Mouse (Mus musculus) heart, adult 11 months (tissue): ENCODE measurements around the gene Bsdc1.

Experiments
- DNase-seq: peaks from one replicate; pipeline ENCODE4 v3.0.0; 2022

Gene Bsdc1

DNA sequence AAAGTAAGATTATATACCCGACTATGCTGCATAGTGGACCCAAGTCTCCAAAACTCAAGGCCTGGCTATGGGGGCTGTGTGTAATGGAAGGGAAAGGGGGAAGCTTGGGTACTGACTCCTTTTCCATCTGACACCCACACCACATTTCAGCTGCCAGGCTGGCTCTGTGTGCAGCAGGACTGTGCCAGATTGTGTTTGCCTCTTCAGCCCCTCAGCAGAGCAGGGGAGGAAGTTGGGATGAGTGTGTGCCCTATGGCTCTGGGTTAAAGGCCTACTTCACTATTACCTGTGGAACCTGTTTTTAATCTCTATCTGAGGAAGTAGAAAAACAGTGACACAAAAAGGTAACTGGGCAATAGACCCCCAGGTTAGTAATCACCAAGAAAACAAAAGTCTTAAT, 19.7 kb downstream of the Bsdc1 start:
- DNase-seq = no peak

- peak; percentile 92 for DNase-seq
Observed at GRCm38 (mm10) chr4:129490972-129491880, 29.8 kb downstream of the Bsdc1 start, which contains the start of the genes Tssk3 and Fam229a. Tssk3 (minus strand) TSS chr4:129491022. Fam229a (plus strand) TSS chr4:129491190.

DNA sequence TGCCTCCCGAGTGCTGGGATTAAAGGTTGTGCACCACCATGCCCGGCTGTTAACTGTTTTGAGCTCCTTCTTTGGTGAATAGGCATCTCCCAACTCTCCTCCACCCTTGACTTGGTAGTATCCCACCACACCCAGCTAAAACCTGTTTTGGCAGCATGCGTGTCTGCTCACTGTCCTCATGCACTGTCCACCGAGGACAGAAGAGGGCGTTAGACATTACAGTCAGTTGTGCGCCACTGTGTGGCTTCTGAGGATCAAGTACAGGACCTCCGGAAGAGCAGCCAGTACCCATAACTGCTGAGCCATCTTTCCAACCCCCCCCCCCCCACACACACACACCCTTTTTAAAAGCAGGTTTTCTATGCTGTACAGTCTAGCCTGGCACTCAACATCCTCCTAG, 33.3 kb downstream of the Bsdc1 start:
- peak; percentile 88 for DNase-seq

DNA sequence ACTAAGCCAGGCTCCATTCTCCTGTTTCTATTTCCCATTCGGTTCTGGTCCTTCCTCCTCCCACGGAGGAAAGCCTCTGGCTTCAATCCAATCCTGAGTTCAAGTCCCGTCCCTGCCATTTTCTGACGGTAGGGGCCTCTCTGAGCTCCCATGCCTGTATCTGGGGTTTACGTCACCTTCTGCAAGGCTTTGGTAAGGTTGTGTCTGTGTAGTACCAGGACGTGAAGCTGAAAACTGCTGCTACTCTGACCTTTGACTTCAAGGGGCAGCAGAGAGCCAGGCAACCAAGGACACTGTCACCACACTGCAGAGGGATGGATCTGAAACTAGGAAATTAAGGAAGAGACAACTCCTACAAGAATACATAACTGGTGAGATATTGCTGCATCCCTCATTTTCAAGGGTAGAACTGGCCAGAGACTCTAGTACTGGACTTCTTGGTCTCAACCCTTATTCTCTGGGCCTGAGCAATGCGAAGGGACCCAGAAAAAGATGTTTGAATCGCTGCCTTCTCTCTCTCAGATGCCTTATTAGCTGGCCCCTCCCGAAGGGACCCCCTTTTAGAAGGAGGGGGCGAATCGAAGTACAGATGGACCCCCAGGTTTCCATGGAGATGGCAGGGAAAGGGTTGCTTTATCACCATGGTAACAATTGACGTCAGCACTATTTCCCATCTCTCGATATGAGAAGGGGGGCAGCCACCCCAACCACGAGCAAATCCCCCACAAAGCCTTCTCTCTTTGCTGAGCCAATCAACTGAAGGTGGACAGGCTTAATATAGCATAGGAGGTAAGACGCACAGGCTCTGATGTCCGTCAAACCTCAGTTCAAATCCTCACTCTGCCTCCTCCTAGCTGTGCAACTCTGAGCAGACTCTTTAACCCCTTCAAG, 34.5 kb downstream of the Bsdc1 start:
- peak; percentile 94 for DNase-seq

GRCm38 (mm10) chr4:129496631-129497030, 35.2 kb downstream of the Bsdc1 start:
- DNase-seq = peak; percentile 98

GRCm38 (mm10) chr4:129498941-129499340, 37.6 kb downstream of the Bsdc1 start:
- peak; percentile 92 for DNase-seq

GRCm38 (mm10) chr4:129500017-129500416, 38.6 kb downstream of the Bsdc1 start:
- peak; percentile 90 for DNase-seq

DNA sequence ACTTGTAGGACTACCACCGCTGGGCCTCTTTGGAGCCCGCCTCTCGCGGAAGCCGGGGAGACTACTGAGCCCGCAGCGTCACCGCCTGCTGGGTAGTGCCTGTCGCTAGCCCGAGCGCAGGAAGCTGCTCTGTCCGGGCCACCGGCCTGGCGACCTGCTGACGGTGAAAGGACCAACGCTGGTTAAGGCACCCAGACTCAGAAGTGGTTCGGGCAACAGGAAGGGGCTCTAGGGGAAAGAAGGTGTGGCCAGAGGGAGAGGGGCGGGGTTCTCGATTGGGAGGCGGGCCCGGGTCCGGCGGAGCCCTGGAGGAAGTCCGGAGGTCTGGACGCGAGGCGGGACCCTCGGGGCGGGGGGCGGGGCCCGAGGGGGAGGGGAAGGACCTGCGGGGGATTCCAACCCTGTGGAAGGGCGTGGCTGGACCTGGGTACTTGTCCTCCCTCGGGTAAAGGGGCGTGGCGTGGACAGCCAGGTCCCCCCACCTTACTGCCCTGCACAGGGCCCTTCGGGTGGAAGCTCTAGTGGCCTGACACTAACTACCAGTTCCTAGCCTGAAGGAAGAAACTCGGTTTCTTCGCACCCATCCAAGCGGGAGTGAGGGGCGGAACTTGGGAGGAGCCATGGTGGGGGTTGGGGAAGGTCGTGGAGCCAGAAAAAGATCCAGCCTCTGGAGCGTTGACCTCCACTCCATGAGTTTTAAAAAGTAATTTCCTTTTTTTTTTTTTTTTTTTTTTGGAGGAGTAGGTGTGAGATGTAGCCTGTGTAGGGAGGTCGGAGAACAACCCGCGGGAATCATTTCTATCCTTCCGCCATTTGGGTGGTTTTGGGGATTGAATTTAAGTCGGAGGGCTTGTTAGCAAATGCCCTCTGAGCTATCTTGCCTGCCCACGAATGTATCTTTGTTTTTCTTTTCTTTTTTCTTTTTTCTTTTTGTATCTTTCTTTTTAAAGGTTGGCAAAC, 39.5 kb downstream of the Bsdc1 start:
- peak; percentile 99 for DNase-seq

DNA sequence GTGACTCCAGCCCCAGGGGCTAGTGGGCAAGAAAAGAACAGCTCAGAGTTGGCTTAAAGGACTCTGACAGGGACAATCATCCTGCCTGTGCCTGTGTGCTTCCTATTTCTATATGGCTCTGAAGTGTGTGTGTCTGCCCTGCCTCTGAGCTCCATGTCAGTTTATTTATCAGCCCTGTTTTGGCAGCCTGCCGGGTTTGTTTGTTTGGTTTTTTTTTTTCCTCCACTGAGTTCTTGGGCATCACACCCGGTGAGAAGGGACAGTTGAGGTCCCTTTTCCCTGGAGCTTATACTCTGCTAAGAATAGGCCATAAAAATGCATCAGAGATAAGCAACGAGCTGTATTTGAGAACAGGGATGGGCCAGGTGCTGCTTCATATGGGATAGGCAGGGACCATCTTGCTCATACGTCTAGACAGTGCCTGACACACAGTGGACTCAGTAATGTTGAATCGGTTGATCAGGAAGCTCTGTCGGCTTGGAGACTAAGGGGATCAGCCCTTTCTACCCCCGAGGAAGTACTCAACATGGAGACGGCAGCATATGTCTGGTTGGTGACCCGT, 41.0 kb downstream of the Bsdc1 start:
- no peak for DNase-seq

GRCm38 (mm10) chr4:129502901-129503444, 41.6 kb downstream of the Bsdc1 start:
- DNase-seq = peak; percentile 93

- no peak for DNase-seq
Observed at GRCm38 (mm10) chr4:129505511-129505910, 44.1 kb downstream of the Bsdc1 start.

- DNase-seq = peak; percentile 91
Observed at GRCm38 (mm10) chr4:129507434-129508236, 46.3 kb downstream of the Bsdc1 start.

DNA sequence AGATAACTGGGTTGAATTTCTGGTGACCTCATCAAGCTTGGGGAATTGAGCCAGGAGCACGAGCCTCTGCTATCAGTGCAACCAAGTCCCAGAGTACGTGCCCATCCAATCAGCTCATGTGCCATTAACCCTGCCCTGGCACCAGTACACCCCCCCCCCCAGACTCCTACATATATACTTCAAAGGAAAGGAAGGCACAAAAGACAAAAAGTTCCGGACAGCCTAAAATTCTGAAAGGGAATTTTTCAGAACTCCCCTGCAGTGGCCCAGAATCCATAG, 46.8 kb downstream of the Bsdc1 start:
- DNase-seq = peak; percentile 93

- DNase-seq = peak; percentile 90
Observed at GRCm38 (mm10) chr4:129508834-129509600, 47.6 kb downstream of the Bsdc1 start.

- no peak for DNase-seq
Observed at GRCm38 (mm10) chr4:129509650-129510049, 48.3 kb downstream of the Bsdc1 start.

DNA sequence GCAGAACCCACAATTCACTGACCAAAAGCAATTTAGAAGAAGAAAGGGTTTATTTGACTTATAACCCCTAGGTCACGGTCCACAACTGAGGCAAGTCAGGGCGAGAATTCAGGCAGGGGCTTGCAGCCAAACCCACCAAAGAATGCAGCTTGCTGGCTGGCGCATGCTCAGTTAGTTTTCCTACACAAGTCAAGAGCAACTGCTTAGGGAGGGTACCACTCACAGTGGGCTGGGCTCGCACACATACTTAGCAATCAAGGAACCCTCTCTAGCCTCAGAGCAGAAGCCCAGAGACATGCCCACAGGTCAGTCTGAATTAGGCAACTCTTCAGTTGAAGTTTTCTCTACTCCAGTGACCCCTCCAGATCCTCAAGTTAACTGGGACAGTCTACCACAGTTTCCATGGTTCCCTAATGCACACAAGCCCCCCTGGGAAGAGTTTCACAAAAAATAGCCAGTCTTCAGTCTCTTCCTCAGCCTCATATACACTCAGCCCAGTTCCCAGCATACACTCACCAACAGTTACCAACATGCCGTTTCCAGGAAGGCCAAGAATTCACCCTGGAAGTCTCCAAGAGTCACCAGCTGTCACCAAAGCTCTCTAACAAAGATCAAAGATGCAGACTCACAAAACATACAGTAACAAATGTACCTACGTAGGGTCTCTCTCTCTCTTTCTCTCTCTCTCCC, 49.5 kb downstream of the Bsdc1 start:
- DNase-seq = no peak

DNA sequence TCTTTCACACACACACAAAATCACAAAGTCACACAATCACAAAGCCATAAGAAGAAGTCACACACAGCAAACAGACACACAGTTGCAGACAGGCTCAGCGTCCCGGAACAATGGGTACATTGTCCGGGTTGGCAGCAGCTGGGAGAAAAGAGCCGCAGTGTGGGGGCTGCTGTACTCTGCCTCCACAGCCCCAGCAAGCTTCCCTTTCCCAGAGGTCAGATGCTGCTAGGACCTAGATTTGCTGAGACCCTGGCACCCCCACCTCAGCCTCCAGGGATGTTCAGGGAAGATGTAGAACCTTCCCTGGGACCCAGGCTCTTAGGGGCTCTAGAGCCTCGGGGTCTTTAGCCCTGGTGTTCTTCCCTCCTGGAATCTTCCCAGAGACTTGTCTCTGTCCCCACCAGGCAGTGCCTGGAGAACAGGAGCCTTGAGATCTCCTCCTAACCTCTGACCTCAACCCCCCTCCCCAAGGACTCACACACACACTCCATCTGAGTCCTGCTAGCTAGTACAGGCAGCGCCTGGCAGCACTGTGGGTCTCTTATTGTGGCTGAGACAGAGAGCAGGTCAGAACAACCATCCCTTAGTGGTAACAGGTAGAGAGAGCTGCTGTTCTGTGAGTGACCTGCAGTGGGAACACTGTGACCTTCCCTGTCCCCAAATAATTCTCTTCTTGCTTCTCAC, 50.2 kb downstream of the Bsdc1 start:
- DNase-seq = peak; percentile 87

GRCm38 (mm10) chr4:129513086-129513767, 51.8 kb downstream of the Bsdc1 start, which contains the start of gene Marcksl1:
Marcksl1 (plus strand) TSS chr4:129513581.
- peak; percentile 99 for DNase-seq
